Mouse (Mus musculus): ENCODE measurements around the gene Rab11fip2. TPM values are rescaled to one million over a fixed set of nuclear protein-coding genes. Genes with fewer than 3 reads are reported as not detected.

Rab11fip2 gene
- polyA plus RNA-seq (2014; fragmentation: Nextera tagmentation; extraction: Ambion mirVana) = 2.2 and 3.0 TPM in 2 replicates

GRCm38 (mm10) chr19:59943322-59943871, at the start of gene Rab11fip2:
Gene Rab11fip2, minus strand, starts transcription at chr19:59943654.
- peaks cover 3% of the 10 kb centered on the region for H3K4me1 ChIP-seq (ENCODE audit: control insufficient read depth, insufficient read depth, low read length)
- H3K36me3 ChIP-seq (ENCODE audit: control insufficient read depth, insufficient read depth, low read length) = no peaks in the 10 kb centered on the region
- peak within 1 kb of the TSS; percentile 95 for H3K9ac ChIP-seq (ENCODE audit: low read depth, low read length)
- peak within 1 kb of the TSS; percentile 78 for H3K4me3 ChIP-seq (ENCODE audit: low read depth, low read length)
- peak within 1 kb of the TSS; percentile 69 for H3K4me2 ChIP-seq
- under 1% methylated on average over 41 of the region's 72 CpGs for WGBS (ENCODE audit: insufficient replicate concordance)
- H3K27me3 ChIP-seq (ENCODE audit: control insufficient read depth, insufficient read depth, low read length) = no peaks in the 10 kb centered on the region
- peak within 1 kb of the TSS; percentile 89 for H3K27ac ChIP-seq (ENCODE audit: low read depth, low read length)
- no peaks in the 10 kb centered on the region for H3K9me3 ChIP-seq (replicated peaks; ENCODE audit: control insufficient read depth, low read length)
- peak; percentile 98 for ATAC-seq (replicated peaks; ENCODE audit: insufficient number of reproducible peaks, low FRiP score, low TSS enrichment)

- Histone ChIP-seq H3K36me3 (ENCODE audit: control insufficient read depth, insufficient read depth, low read length) (no peaks in the 10 kb centered on the region), H3K9me3 (replicated peaks; ENCODE audit: control insufficient read depth, low read length) (no peaks in the 10 kb centered on the region), H3K4me2 (no peak overlapping the region), H3K9ac (ENCODE audit: low read depth, low read length) (no peak overlapping the region), H3K4me1 (ENCODE audit: control insufficient read depth, insufficient read depth, low read length) (no peaks in the 10 kb centered on the region), H3K27me3 (ENCODE audit: control insufficient read depth, insufficient read depth, low read length) (no peaks in the 10 kb centered on the region), H3K4me3 (ENCODE audit: low read depth, low read length) (no peak overlapping the region), H3K27ac (ENCODE audit: low read depth, low read length) (no peak overlapping the region)
- no peak for ATAC-seq (replicated peaks; ENCODE audit: insufficient number of reproducible peaks, low FRiP score, low TSS enrichment)
- 89% methylated on average over 1 of the region's 1 CpGs for WGBS (ENCODE audit: insufficient replicate concordance)
Observed at GRCm38 (mm10) chr19:59981588-59981987, 38.1 kb upstream of the Rab11fip2 start.

GRCm38 (mm10) chr19:59954936-59955335, 11.5 kb upstream of the Rab11fip2 start:
- 73% methylated on average over 3 of the region's 3 CpGs for WGBS (ENCODE audit: insufficient replicate concordance)
- Histone ChIP-seq H3K4me3 (ENCODE audit: low read depth, low read length) (no peak overlapping the region), H3K4me2 (no peak overlapping the region), H3K36me3 (ENCODE audit: control insufficient read depth, insufficient read depth, low read length) (no peaks in the 10 kb centered on the region), H3K4me1 (ENCODE audit: control insufficient read depth, insufficient read depth, low read length) (no peaks in the 10 kb centered on the region), H3K9ac (ENCODE audit: low read depth, low read length) (no peak overlapping the region), H3K9me3 (replicated peaks; ENCODE audit: control insufficient read depth, low read length) (no peaks in the 10 kb centered on the region), H3K27me3 (ENCODE audit: control insufficient read depth, insufficient read depth, low read length) (no peaks in the 10 kb centered on the region), H3K27ac (ENCODE audit: low read depth, low read length) (no peak overlapping the region)
- no peak for ATAC-seq (replicated peaks; ENCODE audit: insufficient number of reproducible peaks, low FRiP score, low TSS enrichment)

GRCm38 (mm10) chr19:59949731-59950130, 6.3 kb upstream of the Rab11fip2 start:
- Histone ChIP-seq H3K9ac (ENCODE audit: low read depth, low read length) (no peak overlapping the region), H3K27ac (ENCODE audit: low read depth, low read length) (no peak overlapping the region), H3K4me1 (ENCODE audit: control insufficient read depth, insufficient read depth, low read length) (no peaks in the 10 kb centered on the region), H3K36me3 (ENCODE audit: control insufficient read depth, insufficient read depth, low read length) (no peaks in the 10 kb centered on the region), H3K27me3 (ENCODE audit: control insufficient read depth, insufficient read depth, low read length) (no peaks in the 10 kb centered on the region), H3K4me2 (no peak overlapping the region), H3K9me3 (replicated peaks; ENCODE audit: control insufficient read depth, low read length) (no peaks in the 10 kb centered on the region), H3K4me3 (ENCODE audit: low read depth, low read length) (no peak overlapping the region)
- ATAC-seq (replicated peaks; ENCODE audit: insufficient number of reproducible peaks, low FRiP score, low TSS enrichment) = no peak
- 85% methylated on average over 5 of the region's 5 CpGs for WGBS (ENCODE audit: insufficient replicate concordance)

DNA sequence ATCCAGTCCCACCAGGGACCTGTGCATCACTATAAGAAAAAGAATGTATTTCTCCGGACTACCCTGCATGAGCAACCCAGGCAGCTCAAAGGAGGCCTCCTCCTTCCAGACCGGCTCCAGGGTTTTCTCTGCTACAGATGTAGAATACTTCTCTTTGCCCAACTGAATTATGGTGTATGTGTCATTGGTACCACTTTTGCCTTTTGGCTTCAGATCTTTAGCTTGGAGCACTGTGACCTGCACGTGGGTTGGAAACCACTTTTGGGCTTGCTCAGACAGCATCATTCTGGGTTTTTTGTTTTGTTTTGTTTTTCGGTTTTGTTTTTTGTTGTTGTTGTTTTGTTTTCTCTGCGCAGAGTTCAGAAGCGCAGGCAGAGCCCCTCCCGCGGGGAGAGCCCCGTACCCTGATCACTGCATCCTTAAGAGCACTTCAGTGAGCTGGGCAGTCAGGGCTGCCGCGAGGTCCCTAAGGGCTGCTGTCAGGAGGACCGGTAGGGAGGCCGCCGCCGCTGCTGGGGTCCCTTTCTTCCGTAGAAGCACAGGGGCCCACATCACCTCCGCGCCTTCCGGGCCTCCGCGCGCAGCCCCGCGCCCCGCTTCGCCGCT, 635 bp downstream of the Rab11fip2 start:
- Histone ChIP-seq H3K4me3 (ENCODE audit: low read depth, low read length) (peak overlapping the region; percentile 78), H3K27me3 (ENCODE audit: control insufficient read depth, insufficient read depth, low read length) (no peaks in the 10 kb centered on the region), H3K4me2 (peak overlapping the region; percentile 69), H3K27ac (ENCODE audit: low read depth, low read length) (peak overlapping the region; percentile 89), H3K4me1 (ENCODE audit: control insufficient read depth, insufficient read depth, low read length) (peaks cover 3% of the 10 kb centered on the region), H3K36me3 (ENCODE audit: control insufficient read depth, insufficient read depth, low read length) (no peaks in the 10 kb centered on the region), H3K9ac (ENCODE audit: low read depth, low read length) (peak overlapping the region; percentile 95), H3K9me3 (replicated peaks; ENCODE audit: control insufficient read depth, low read length) (no peaks in the 10 kb centered on the region)
- whole genome bisulfite sequencing (ENCODE audit: insufficient replicate concordance) = 2% methylated on average over 27 of the region's 27 CpGs
- ATAC-seq (replicated peaks; ENCODE audit: insufficient number of reproducible peaks, low FRiP score, low TSS enrichment) = peak; percentile 75

DNA sequence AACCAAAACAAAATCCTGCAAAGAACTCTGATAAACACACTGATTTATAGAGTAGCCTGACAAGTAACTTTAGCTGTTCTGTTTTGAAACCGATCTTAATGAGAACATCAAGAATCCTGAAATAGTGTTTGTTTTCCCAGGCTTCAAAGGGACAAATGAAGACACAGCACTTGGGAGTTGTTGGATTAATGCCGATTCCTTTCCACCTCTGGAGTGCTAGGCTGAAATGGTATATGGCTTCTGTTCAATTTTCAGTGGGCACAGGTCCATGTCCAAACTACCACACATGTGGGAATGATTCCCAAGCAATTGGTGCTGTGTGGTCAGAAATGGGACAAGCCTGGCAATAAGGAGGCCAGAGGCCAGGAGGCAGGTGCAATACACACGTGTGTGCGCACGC, 3.7 kb downstream of the Rab11fip2 start:
- Histone ChIP-seq H3K36me3 (ENCODE audit: control insufficient read depth, insufficient read depth, low read length) (no peaks in the 10 kb centered on the region), H3K4me3 (ENCODE audit: low read depth, low read length) (no peak overlapping the region), H3K4me2 (no peak overlapping the region), H3K4me1 (ENCODE audit: control insufficient read depth, insufficient read depth, low read length) (peaks cover 3% of the 10 kb centered on the region), H3K27ac (ENCODE audit: low read depth, low read length) (no peak overlapping the region), H3K27me3 (ENCODE audit: control insufficient read depth, insufficient read depth, low read length) (no peaks in the 10 kb centered on the region), H3K9me3 (replicated peaks; ENCODE audit: control insufficient read depth, low read length) (no peaks in the 10 kb centered on the region), H3K9ac (ENCODE audit: low read depth, low read length) (no peak overlapping the region)
- no peak for ATAC-seq (replicated peaks; ENCODE audit: insufficient number of reproducible peaks, low FRiP score, low TSS enrichment)
- WGBS (ENCODE audit: insufficient replicate concordance) = 83% methylated on average over 5 of the region's 5 CpGs

DNA sequence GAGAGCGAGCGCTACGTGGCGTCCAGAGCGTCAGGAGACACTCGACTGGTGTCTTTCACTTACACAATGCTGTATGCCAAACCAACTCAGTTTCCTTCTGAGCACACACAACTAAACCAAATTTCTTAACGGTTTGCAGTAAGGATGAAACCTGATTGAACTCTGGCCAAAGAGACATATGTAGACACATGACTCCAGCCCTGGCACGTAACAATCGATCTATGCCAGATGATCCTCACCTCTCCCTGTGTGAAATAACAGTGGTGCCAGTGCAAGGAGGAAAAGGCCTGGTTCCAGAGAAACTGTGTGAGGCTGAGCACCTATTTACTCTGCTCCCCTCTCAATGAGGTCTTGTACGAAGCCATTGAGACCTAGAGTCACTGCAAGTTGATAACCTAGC, 11.4 kb downstream of the Rab11fip2 start:
- H3K36me3 ChIP-seq (ENCODE audit: control insufficient read depth, insufficient read depth, low read length) = no peaks in the 10 kb centered on the region
- no peak for ATAC-seq (replicated peaks; ENCODE audit: insufficient number of reproducible peaks, low FRiP score, low TSS enrichment)
- H3K27me3 ChIP-seq (ENCODE audit: control insufficient read depth, insufficient read depth, low read length) = no peaks in the 10 kb centered on the region
- no peaks in the 10 kb centered on the region for H3K4me1 ChIP-seq (ENCODE audit: control insufficient read depth, insufficient read depth, low read length)
- no peak overlapping the region for H3K4me3 ChIP-seq (ENCODE audit: low read depth, low read length)
- no peaks in the 10 kb centered on the region for H3K9me3 ChIP-seq (replicated peaks; ENCODE audit: control insufficient read depth, low read length)
- H3K9ac ChIP-seq (ENCODE audit: low read depth, low read length) = no peak overlapping the region
- no peak overlapping the region for H3K27ac ChIP-seq (ENCODE audit: low read depth, low read length)
- H3K4me2 ChIP-seq = no peak overlapping the region
- WGBS (ENCODE audit: insufficient replicate concordance) = 92% methylated on average over 10 of the region's 10 CpGs

DNA sequence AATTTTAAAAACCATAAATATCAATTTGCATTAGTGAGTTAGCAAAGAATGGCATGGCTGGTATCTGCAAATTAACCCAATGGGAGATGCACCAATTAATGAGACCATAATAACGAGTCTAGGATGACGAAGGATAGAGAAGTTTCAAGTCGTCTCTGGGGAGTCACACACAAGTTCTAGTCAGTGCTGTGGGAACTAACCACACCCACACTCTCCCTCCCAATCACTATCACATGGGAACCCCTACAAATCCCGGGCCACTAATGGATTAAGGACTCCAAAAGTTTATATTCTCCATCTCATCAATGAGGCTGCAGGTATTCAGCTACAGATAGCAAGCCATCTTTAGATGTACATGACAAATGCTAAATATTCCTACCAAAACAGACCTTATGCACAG, 14.8 kb downstream of the Rab11fip2 start:
- H3K4me2 ChIP-seq = no peak overlapping the region
- H3K4me1 ChIP-seq (ENCODE audit: control insufficient read depth, insufficient read depth, low read length) = no peaks in the 10 kb centered on the region
- no peak for ATAC-seq (replicated peaks; ENCODE audit: insufficient number of reproducible peaks, low FRiP score, low TSS enrichment)
- H3K36me3 ChIP-seq (ENCODE audit: control insufficient read depth, insufficient read depth, low read length) = no peaks in the 10 kb centered on the region
- 75% methylated on average over 4 of the region's 4 CpGs for WGBS (ENCODE audit: insufficient replicate concordance)
- no peaks in the 10 kb centered on the region for H3K9me3 ChIP-seq (replicated peaks; ENCODE audit: control insufficient read depth, low read length)
- H3K9ac ChIP-seq (ENCODE audit: low read depth, low read length) = no peak overlapping the region
- no peak overlapping the region for H3K4me3 ChIP-seq (ENCODE audit: low read depth, low read length)
- H3K27me3 ChIP-seq (ENCODE audit: control insufficient read depth, insufficient read depth, low read length) = no peaks in the 10 kb centered on the region
- H3K27ac ChIP-seq (ENCODE audit: low read depth, low read length) = no peak overlapping the region

DNA sequence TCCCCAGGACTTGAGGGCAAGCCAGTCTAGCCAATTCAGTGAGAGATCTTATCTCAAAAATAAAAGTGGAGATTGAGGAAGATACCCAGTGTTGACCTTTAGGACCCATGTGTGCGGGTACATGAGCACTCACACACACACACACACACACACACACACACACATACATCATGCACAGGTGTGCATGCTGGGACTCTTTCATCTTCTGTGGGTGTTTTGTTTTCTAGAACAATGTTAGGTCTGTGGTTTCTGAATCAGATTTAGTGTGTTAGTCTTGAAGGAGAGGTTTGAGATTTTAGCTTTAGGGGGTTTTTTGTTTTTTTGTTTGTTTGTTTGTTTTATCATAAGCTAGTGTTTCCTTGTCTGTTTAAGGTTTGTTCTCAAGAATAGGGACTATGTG, 17.3 kb downstream of the Rab11fip2 start:
- Histone ChIP-seq H3K9ac (ENCODE audit: low read depth, low read length) (no peak overlapping the region), H3K36me3 (ENCODE audit: control insufficient read depth, insufficient read depth, low read length) (no peaks in the 10 kb centered on the region), H3K27ac (ENCODE audit: low read depth, low read length) (no peak overlapping the region), H3K4me1 (ENCODE audit: control insufficient read depth, insufficient read depth, low read length) (no peaks in the 10 kb centered on the region), H3K4me3 (ENCODE audit: low read depth, low read length) (no peak overlapping the region), H3K4me2 (no peak overlapping the region), H3K9me3 (replicated peaks; ENCODE audit: control insufficient read depth, low read length) (no peaks in the 10 kb centered on the region), H3K27me3 (ENCODE audit: control insufficient read depth, insufficient read depth, low read length) (no peaks in the 10 kb centered on the region)
- WGBS (ENCODE audit: insufficient replicate concordance) = 79% methylated on average over 1 of the region's 1 CpGs
- no peak for ATAC-seq (replicated peaks; ENCODE audit: insufficient number of reproducible peaks, low FRiP score, low TSS enrichment)

All from heart, embryonic 11.5 days (tissue).